Mouse (Mus musculus) frontal cortex, adult (tissue): ENCODE measurements around the gene Nlrp6.
"Not testable (repeated sequence)": the region's sequence is repeated elsewhere in the genome, so short reads cannot be mapped to it uniquely, and the experiment has no call there.

ENCODE experiments used
- ATAC-seq: cut with Nextera tagmentation; 2 replicates; pipeline ENCODE4 v1.9.2; 2017; ENCODE audit warnings: mild to moderate bottlenecking, moderate library complexity, mixed read lengths; ENCODE audit not compliant: low TSS enrichment

Gene Nlrp6

GRCm38 (mm10) chr7:140973396-140974165 lies 52.9 kb downstream of the Nlrp6 start:
- peak; percentile 85 for ATAC-seq

- ATAC-seq: no peak
Measured at GRCm38 (mm10) chr7:140974940-140975339, 54.2 kb downstream of the Nlrp6 start.

- no peak for ATAC-seq
Measured at GRCm38 (mm10) chr7:140975465-140975864, 54.8 kb downstream of the Nlrp6 start.

- ATAC-seq: not testable (repeated sequence)
Measured at GRCm38 (mm10) chr7:140976720-140977119, 56.0 kb downstream of the Nlrp6 start.
